Mouse (Mus musculus) sigmoid colon, adult 10 weeks (tissue): ENCODE results near the gene Nfil3. TPM values are rescaled to one million over a fixed set of nuclear protein-coding genes. Genes with fewer than 3 reads are reported as not detected.

Experiments used
- polyA plus RNA-seq: library from polyadenylated mRNA; stranded (reverse); fragments of 350-450 nt; fragmentation: Illumina TruSeq; extraction: RNeasy Lipid Tissue Mini Kit (QIAGEN cat#74804); gene quantifications from one replicate; pipeline ENCODE4 v1.2.3, GENCODE M21; 2014; ENCODE audit warnings: low read depth, low replicate concordance

Gene Nfil3
- 1.7 TPM for polyA plus RNA-seq

DNA sequence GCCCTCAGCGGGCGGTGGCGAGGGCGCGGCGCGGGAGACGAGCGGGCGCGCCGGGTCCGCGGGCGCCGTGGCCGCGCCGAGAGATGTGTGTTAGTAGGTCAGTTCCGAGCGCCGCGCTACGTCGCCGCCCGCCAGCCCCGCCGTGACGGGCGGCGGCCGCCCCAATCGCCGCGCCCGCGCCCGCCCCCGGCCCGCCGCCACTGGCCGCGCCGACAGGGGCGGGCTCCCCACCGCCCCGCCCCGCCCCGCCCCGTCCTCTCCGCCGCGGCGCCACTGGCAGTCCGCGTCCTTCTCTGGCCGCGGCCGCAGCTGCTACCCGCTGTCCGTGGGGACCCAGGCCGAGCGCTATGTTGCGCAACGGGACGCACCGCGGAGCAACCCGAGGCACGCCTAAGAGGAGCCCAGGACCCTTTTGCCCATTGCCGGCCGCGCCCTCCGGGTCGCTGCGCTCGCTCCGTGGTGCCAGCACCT, at the start of gene Nfil3:
Nfil3 (minus strand) TSS at position 123 of the 471 bp plus-strand sequence.

GRCm38 (mm10) chr13:52929209-52930171, 51.4 kb downstream of the Nfil3 start, which contains the start of gene Auh:
TSS of gene Auh (minus strand) at chr13:52929681.

Other genes starting within 250 kb of the Nfil3 start
- gene Auh, start 51.4 kb downstream of the Nfil3 start, polyA plus RNA-seq = 18.3 TPM